Mouse (Mus musculus): ENCODE data around the gene Tcl1b3.

Gene Tcl1b3

GRCm38 (mm10) chr12:105234362-105234761, 43.5 kb downstream of the Tcl1b3 start:
- DNase-seq (ENCODE audit: low spot score in 2 of 2): no peak

- no peak for DNase-seq (ENCODE audit: low spot score in 2 of 2)
Observed at GRCm38 (mm10) chr12:105235091-105235490, 44.2 kb downstream of the Tcl1b3 start.

GRCm38 (mm10) chr12:105239060-105239459, 48.2 kb downstream of the Tcl1b3 start:
- no peak for DNase-seq (ENCODE audit: low spot score in 2 of 2)
